In genomic region chr2:156809579-156809978, GRCm38 (mm10) we compare ENCODE assay signal across 8 mouse cellular contexts. TPM values are rescaled to one million over a fixed set of nuclear protein-coding genes. Genes with fewer than 3 reads are reported as not detected.
A peak's percentile ranks its signal among the peaks of the same experiment; 100 is the strongest.
DNase-seq lines count a peak whose midpoint lies in the region; ATAC-seq lines count a peak whose summit lies in the region.

No protein-coding gene starts in this region.

- intact Hi-C loops in heart, postnatal 14 days (cut with DNase I): loop anchor here (1.0 to 5.0 kb wide), 3 partner anchors 47 to 288 kb away; no protein-coding TSS in a partner anchor

- H3K4me2 ChIP-seq in heart, embryonic 12.5 days: no peak overlapping the region
- no peak overlapping the region for H3K4me2 ChIP-seq in embryonic facial prominence, embryonic 14.5 days (ENCODE audit: low read depth, low read length)

- H3K4me1 ChIP-seq in heart, embryonic 12.5 days (replicated peaks): 0 out of 2 replicates have a peak, but pooled peaks cover 5% of the 10 kb centered on the region
- H3K4me1 ChIP-seq in embryonic facial prominence, embryonic 14.5 days (ENCODE audit: control insufficient read depth, insufficient read depth, low read length): no peaks in the 10 kb centered on the region

- no peaks in the 10 kb centered on the region for H3K36me3 ChIP-seq in heart, embryonic 12.5 days
- H3K36me3 ChIP-seq in embryonic facial prominence, embryonic 14.5 days (ENCODE audit: control insufficient read depth, insufficient read depth, low read length): no peaks in the 10 kb centered on the region

- DNase-seq in heart, adult 18-20 months: peak; percentile 60 to 85
- DNase-seq in adrenal gland, postnatal 10 days: peak; percentile 72
- peak; percentile 89 for DNase-seq in embryonic facial prominence, embryonic 14.5 days (ENCODE audit: low spot score)
- DNase-seq in heart, postnatal 14 days: peak; percentile 64 to 79
- DNase-seq in layer of hippocampus, postnatal 36 days: peak; percentile 42 to 51
- DNase-seq in spleen, postnatal 36 days (ENCODE audit: low spot score in 2 of 2): peak; percentile 18 to 19

- no peaks in the 10 kb centered on the region for H3K9me3 ChIP-seq in heart, embryonic 12.5 days (replicated peaks)
- no peaks in the 10 kb centered on the region for H3K9me3 ChIP-seq in embryonic facial prominence, embryonic 14.5 days (ENCODE audit: control insufficient read depth, low read length)

- ATAC-seq in heart, embryonic 12.5 days (ENCODE audit: insufficient number of reproducible peaks, low FRiP score): no peak
- ATAC-seq in embryonic facial prominence, embryonic 14.5 days (ENCODE audit: low read depth): peak; percentile 57; the same call in 1 of the 2 replicates
- peak; percentile 48 for ATAC-seq in megakaryocyte-erythroid progenitor cell, adult 5-6 weeks (replicated peaks; ENCODE audit: low FRiP score, low TSS enrichment, poor library complexity, severe bottlenecking)

- 40% methylated on average over 2 of the region's 2 CpGs for WGBS in heart, embryonic 12.5 days
- WGBS in embryonic facial prominence, embryonic 14.5 days: 51% methylated on average over 2 of the region's 2 CpGs

- no peak overlapping the region for H3K27ac ChIP-seq in heart, embryonic 12.5 days (ENCODE audit: poor library complexity, severe bottlenecking)
- no peak overlapping the region for H3K27ac ChIP-seq in embryonic facial prominence, embryonic 14.5 days (replicated peaks; ENCODE audit: low read depth, low read length)

- no peak overlapping the region for H3K4me3 ChIP-seq in heart, embryonic 12.5 days
- no peak overlapping the region for H3K4me3 ChIP-seq in embryonic facial prominence, embryonic 14.5 days (ENCODE audit: low read depth, low read length)

- H3K27me3 ChIP-seq in heart, embryonic 12.5 days (replicated peaks): no peaks in the 10 kb centered on the region
- no peaks in the 10 kb centered on the region for H3K27me3 ChIP-seq in embryonic facial prominence, embryonic 14.5 days (replicated peaks; ENCODE audit: control insufficient read depth, insufficient read depth, low read length)

- H3K9ac ChIP-seq in heart, embryonic 12.5 days: no peak overlapping the region
- no peak overlapping the region for H3K9ac ChIP-seq in embryonic facial prominence, embryonic 14.5 days (ENCODE audit: low read depth, low read length)

RNA-seq across cellular contexts. Expression of gene Tgif2, which starts 30.2 kb away (rescaled TPM):
- under 1 TPM; 0.37 to 0.44 TPM for total RNA-seq in heart, adult 18-20 months (2021)
- polyA plus RNA-seq in heart, embryonic 12.5 days (2016; fragmentation: Nextera tagmentation; extraction: Ambion mirVana): 42.8 and 43.1 TPM in 2 replicates
- total RNA-seq in adrenal gland, postnatal 10 days (2021): 1 to 10 TPM; 8.1 to 9.7 TPM
- 44.3 and 56.5 TPM in 2 replicates for polyA plus RNA-seq in embryonic facial prominence, embryonic 14.5 days (2014; fragmentation: Nextera tagmentation; extraction: Ambion mirVana)
- total RNA-seq in heart, postnatal 14 days (2021): 1 to 10 TPM; 1.8 to 2.4 TPM
- total RNA-seq in layer of hippocampus, postnatal 36 days (2021): 1 to 10 TPM; 1.2 to 1.3 TPM
- 17.1 and 27.3 TPM in 2 replicates for total RNA-seq in megakaryocyte-erythroid progenitor cell, adult 5-6 weeks (2014; fragmentation: Nextera tagmentation)
- 16.3 and 17.5 TPM in 2 replicates for total RNA-seq in megakaryocyte-erythroid progenitor cell, adult 5-6 weeks (2017)

RNA-seq across cellular contexts. Expression of gene Myl9, which starts 34.4 kb away (rescaled TPM):
- 10 to 100 TPM; 70.9 to 74.6 TPM for total RNA-seq in heart, adult 18-20 months (2021)
- polyA plus RNA-seq in heart, embryonic 12.5 days (2016; fragmentation: Nextera tagmentation; extraction: Ambion mirVana): 1,723 and 1,724 TPM in 2 replicates
- 10 to 100 TPM; 67.9 to 90.2 TPM for total RNA-seq in adrenal gland, postnatal 10 days (2021)
- 285 and 310 TPM in 2 replicates for polyA plus RNA-seq in embryonic facial prominence, embryonic 14.5 days (2014; fragmentation: Nextera tagmentation; extraction: Ambion mirVana)
- total RNA-seq in heart, postnatal 14 days (2021): 100 to 1,000 TPM; 274 to 290 TPM
- 10 to 100 TPM; 16.3 to 17.0 TPM for total RNA-seq in layer of hippocampus, postnatal 36 days (2021)
- total RNA-seq in megakaryocyte-erythroid progenitor cell, adult 5-6 weeks (2014; fragmentation: Nextera tagmentation): not detected in 2 replicates
- total RNA-seq in megakaryocyte-erythroid progenitor cell, adult 5-6 weeks (2017): not detected in 2 replicates

RNA-seq across cellular contexts. Expression of gene 4930518I15Rik, which starts 48.2 kb away (rescaled TPM):
- under 1 TPM; 0.49 to 0.60 TPM for total RNA-seq in heart, adult 18-20 months (2021)
- 3.5 and 4.5 TPM in 2 replicates for polyA plus RNA-seq in heart, embryonic 12.5 days (2016; fragmentation: Nextera tagmentation; extraction: Ambion mirVana)
- total RNA-seq in adrenal gland, postnatal 10 days (2021): 1 to 10 TPM; 2.0 to 4.0 TPM
- polyA plus RNA-seq in embryonic facial prominence, embryonic 14.5 days (2014; fragmentation: Nextera tagmentation; extraction: Ambion mirVana): 3.2 and 3.6 TPM in 2 replicates
- 1 to 10 TPM; 1.5 to 1.6 TPM for total RNA-seq in heart, postnatal 14 days (2021)
- 1 to 10 TPM; 3.4 TPM for total RNA-seq in layer of hippocampus, postnatal 36 days (2021)
- 3.6 and 5.9 TPM in 2 replicates for total RNA-seq in megakaryocyte-erythroid progenitor cell, adult 5-6 weeks (2014; fragmentation: Nextera tagmentation)
- 0.84 TPM in 1 of 2 replicates, not detected in the other for total RNA-seq in megakaryocyte-erythroid progenitor cell, adult 5-6 weeks (2017)

RNA-seq across cellular contexts. Expression of gene Rab5if, which starts 53.3 kb away (rescaled TPM):
- 100 to 1,000 TPM; 110 to 113 TPM for total RNA-seq in heart, adult 18-20 months (2021)
- 193 and 203 TPM in 2 replicates for polyA plus RNA-seq in heart, embryonic 12.5 days (2016; fragmentation: Nextera tagmentation; extraction: Ambion mirVana)
- 100 to 1,000 TPM; 277 to 282 TPM for total RNA-seq in adrenal gland, postnatal 10 days (2021)
- 172 and 181 TPM in 2 replicates for polyA plus RNA-seq in embryonic facial prominence, embryonic 14.5 days (2014; fragmentation: Nextera tagmentation; extraction: Ambion mirVana)
- total RNA-seq in heart, postnatal 14 days (2021): 100 to 1,000 TPM; 119 to 128 TPM
- 100 to 1,000 TPM; 103 to 108 TPM for total RNA-seq in layer of hippocampus, postnatal 36 days (2021)
- 197 and 208 TPM in 2 replicates for total RNA-seq in megakaryocyte-erythroid progenitor cell, adult 5-6 weeks (2014; fragmentation: Nextera tagmentation)
- 130 and 141 TPM in 2 replicates for total RNA-seq in megakaryocyte-erythroid progenitor cell, adult 5-6 weeks (2017)

Comparison
In these comparisons a context has a peak if more than half of its experiments do, and no peak if none do; other contexts are left out.
1. DNase-seq: peak in every context shown above with its lines; median percentile 89 in embryonic facial prominence, embryonic 14.5 days; 72 in heart, adult 18-20 months; 72 in adrenal gland, postnatal 10 days; 72 in heart, postnatal 14 days; 46 in layer of hippocampus, postnatal 36 days; 18 in spleen, postnatal 36 days.
2. RNA of gene Myl9, which starts 34.4 kb away (total RNA-seq): 274 to 290 TPM in heart, postnatal 14 days, 67.9 to 90.2 TPM in adrenal gland, postnatal 10 days, 70.9 to 74.6 TPM in heart, adult 18-20 months and 16.3 to 17.0 TPM in layer of hippocampus, postnatal 36 days; not detected in megakaryocyte-erythroid progenitor cell, adult 5-6 weeks; every median in the first group is over 10 times any median in the second.